Mouse (Mus musculus) intestine, postnatal 0 days (tissue): ENCODE results near the gene Dnajc6. TPM values are rescaled to one million over a fixed set of nuclear protein-coding genes. Genes with fewer than 3 reads are reported as not detected.

Experiments used
- ATAC-seq: fragments of 200-750 bp; cut with Nextera tagmentation; 2 replicates; pipeline ENCODE4 v1.8.0; 2017; ENCODE audit warnings: mild to moderate bottlenecking, moderate TSS enrichment, moderate library complexity
- H3K27ac ChIP-seq: fragments of 300-500 bp; sonication (generic); 2 replicates; pipeline ENCODE4 v1.5.1; 2014; ENCODE audit warnings: mild to moderate bottlenecking, low read depth, low read length, moderate library complexity
- H3K27me3 ChIP-seq: fragments of 300-500 bp; sonication (generic); replicated peaks from 2 replicates; pipeline ENCODE4 v1.6.1; 2014; ENCODE audit warnings: low read length, mixed read lengths; ENCODE audit not compliant: control insufficient read depth, insufficient read depth
- H3K36me3 ChIP-seq: fragments of 300-500 bp; sonication (generic); 2 replicates; pipeline ENCODE4 v1.6.1; 2014; ENCODE audit warnings: mild to moderate bottlenecking, moderate library complexity; ENCODE audit not compliant: control insufficient read depth, insufficient read depth
- H3K4me1 ChIP-seq: fragments of 300-500 bp; sonication (generic); replicated peaks from 2 replicates; pipeline ENCODE4 v1.6.1; 2014; ENCODE audit warnings: antibody characterized with exemption, low read length, mixed read lengths; ENCODE audit not compliant: control insufficient read depth, insufficient read depth
- H3K4me2 ChIP-seq: fragments of 300-500 bp; sonication (generic); replicated peaks from 2 replicates; pipeline ENCODE4 v1.6.1; 2014; ENCODE audit warnings: low read depth, mild to moderate bottlenecking, moderate library complexity
- H3K4me3 ChIP-seq: fragments of 300-500 bp; sonication (generic); 2 replicates; pipeline ENCODE4 v1.5.1; 2014; ENCODE audit warnings: low read depth, low read length
- H3K9ac ChIP-seq: fragments of 300-500 bp; sonication (generic); 2 replicates; pipeline ENCODE4 v1.6.1; 2014; ENCODE audit warnings: mild to moderate bottlenecking, low read depth, low read length
- H3K9me3 ChIP-seq: fragments of 300-500 bp; sonication (generic); 2 replicates; pipeline ENCODE4 v1.6.1; 2016; ENCODE audit warnings: mixed run types; ENCODE audit not compliant: control insufficient read depth
- CTCF ChIP-seq: sonication (generic); IDR thresholded peaks from 2 replicates; pipeline ENCODE4 v1.5.1; 2016; ENCODE audit warnings: low read depth, mild to moderate bottlenecking, control low read depth, antibody characterized with exemption, moderate library complexity
- WGBS: fragments of 180-500 bp; shearing (Covaris S2); extraction: QIAGEN DNeasy Blood & Tissue Kit; methylation state at CpG from one replicate; pipeline ENCODE4 v1.1.7; 2014; 5-methylcytosine and 5-hydroxymethylcytosine counted together
- polyA plus RNA-seq: library from polyadenylated mRNA; unstranded; fragments of >200 nt; fragmentation: Nextera tagmentation; extraction: Ambion mirVana; gene quantifications from 2 replicates; pipeline ENCODE4 v1.2.1, GENCODE M21; 2015

The Dnajc6 gene
- polyA plus RNA-seq, 1 experiment from 2014 or later, result 1.2 TPM

DNA sequence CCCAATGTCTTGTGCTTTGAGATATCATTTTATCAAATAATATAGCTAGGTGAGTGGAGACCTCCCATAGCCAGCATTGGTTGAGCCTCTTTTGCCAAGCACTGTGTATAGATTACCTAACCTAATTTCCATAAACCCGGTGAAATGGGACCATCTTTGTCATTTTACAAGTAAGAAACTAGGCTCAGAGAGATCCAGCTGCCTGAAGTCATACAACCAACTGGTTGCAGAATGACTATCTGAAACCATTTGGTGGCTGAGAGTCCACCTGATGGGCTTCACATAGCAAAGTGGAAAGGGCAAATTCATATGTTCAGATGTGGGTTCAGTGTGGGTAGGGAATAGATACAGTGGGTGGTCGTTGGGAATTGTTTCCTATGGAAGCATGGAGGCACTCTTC, 154.5 kb downstream of the Dnajc6 start:
- H3K27ac ChIP-seq, result no peak overlapping the region
- H3K9me3 ChIP-seq, result no peaks in the 10 kb centered on the region
- H3K4me2 ChIP-seq, result no peak overlapping the region
- no peak overlapping the region for H3K4me3 ChIP-seq
- no peak overlapping the region for H3K9ac ChIP-seq
- no peak for ATAC-seq
- peaks cover 4% of the 10 kb centered on the region for H3K36me3 ChIP-seq
- no peaks in the 10 kb centered on the region for H3K4me1 ChIP-seq
- H3K27me3 ChIP-seq, result no peaks in the 10 kb centered on the region
- TF ChIP-seq CTCF, result no peak
- WGBS, result 96% methylated on average over 2 of the region's 2 CpGs

DNA sequence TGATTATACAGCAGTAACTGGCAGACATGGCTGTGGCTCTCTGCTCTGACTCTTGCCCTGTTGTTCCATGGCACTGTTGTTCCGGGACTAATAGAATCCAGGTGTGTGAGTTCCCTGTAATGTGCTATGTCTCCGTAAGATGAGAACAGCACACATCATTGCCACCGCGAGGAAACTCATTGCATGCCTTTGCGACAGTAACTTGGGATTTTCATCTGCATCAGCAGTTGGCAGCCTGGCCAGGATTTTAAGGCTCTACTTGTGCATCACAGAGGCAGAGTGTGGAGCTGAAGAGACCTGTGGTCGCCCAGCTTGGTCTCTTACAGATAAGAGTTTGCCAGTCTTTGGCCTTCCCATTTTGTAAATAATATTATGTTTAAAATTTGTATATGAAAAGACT, 157.8 kb downstream of the Dnajc6 start:
- Histone ChIP-seq H3K9me3 (no peaks in the 10 kb centered on the region), H3K36me3 (peaks cover 29% of the 10 kb centered on the region), H3K4me3 (no peak overlapping the region), H3K4me1 (no peaks in the 10 kb centered on the region), H3K27ac (no peak overlapping the region), H3K27me3 (no peaks in the 10 kb centered on the region), H3K4me2 (no peak overlapping the region), H3K9ac (no peak overlapping the region)
- TF ChIP-seq CTCF, result no peak
- 84% methylated on average over 6 of the region's 6 CpGs for WGBS
- no peak for ATAC-seq

DNA sequence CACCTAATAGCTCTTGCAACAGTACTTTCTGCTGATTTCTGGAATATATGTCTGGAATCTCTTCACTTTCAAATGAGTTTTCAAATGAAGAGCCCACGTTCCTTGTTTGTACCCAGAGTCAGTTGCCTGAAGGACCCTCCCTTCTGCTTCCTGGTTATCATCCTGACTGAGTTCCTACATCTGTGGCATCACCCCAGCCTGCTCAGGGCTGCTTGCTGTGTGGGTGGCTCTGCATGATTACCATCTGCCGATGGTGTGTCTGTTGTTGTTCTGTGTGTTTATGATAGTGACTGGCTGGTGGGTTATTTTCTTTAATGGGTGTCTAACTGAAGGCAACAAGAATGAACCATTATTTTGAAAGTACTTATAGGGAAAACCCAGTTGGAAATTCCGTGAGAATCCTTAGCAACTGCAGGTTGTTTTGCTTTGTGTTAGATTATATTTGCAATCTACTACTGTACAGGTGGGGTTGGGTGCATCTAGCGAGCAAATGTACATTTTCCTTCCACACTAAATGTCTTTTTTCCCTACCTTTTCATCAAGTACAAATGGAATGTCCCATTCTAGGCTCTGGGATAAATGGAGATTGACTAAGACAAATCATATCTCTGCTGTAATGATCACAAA, 158.5 kb downstream of the Dnajc6 start:
- no peak for ATAC-seq
- H3K4me2 ChIP-seq, result no peak overlapping the region
- H3K27ac ChIP-seq, result no peak overlapping the region
- H3K4me1 ChIP-seq, result no peaks in the 10 kb centered on the region
- TF ChIP-seq CTCF, result no peak
- peaks cover 36% of the 10 kb centered on the region for H3K36me3 ChIP-seq
- H3K27me3 ChIP-seq, result no peaks in the 10 kb centered on the region
- H3K9ac ChIP-seq, result no peak overlapping the region
- WGBS, result 82% methylated on average over 4 of the region's 4 CpGs
- no peaks in the 10 kb centered on the region for H3K9me3 ChIP-seq
- no peak overlapping the region for H3K4me3 ChIP-seq

DNA sequence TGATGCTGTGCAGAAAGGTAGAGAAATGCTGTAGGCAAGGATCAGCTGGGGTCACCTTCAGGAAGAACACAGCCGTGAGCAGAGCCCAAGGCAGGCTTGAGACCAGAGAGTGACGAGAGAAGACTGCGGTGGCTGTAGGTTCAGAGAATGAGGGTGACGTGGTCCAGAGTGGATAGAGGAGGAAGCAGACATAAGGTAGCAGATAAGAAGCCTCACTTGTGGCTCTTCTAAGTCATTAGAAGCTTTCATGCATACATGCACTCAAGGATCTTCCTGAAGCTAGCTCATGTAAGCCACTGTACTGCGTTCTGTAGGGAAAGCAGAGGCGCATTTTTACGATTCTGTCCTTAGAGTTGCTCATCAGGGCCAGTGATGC, 159.0 kb downstream of the Dnajc6 start:
- no peak overlapping the region for H3K4me3 ChIP-seq
- H3K9me3 ChIP-seq, result no peaks in the 10 kb centered on the region
- no peak overlapping the region for H3K4me2 ChIP-seq
- H3K9ac ChIP-seq, result no peak overlapping the region
- no peaks in the 10 kb centered on the region for H3K27me3 ChIP-seq
- no peak overlapping the region for H3K27ac ChIP-seq
- no peak for TF ChIP-seq CTCF
- ATAC-seq, result no peak
- 89% methylated on average over 7 of the region's 7 CpGs for WGBS
- peaks cover 39% of the 10 kb centered on the region for H3K36me3 ChIP-seq
- no peaks in the 10 kb centered on the region for H3K4me1 ChIP-seq

DNA sequence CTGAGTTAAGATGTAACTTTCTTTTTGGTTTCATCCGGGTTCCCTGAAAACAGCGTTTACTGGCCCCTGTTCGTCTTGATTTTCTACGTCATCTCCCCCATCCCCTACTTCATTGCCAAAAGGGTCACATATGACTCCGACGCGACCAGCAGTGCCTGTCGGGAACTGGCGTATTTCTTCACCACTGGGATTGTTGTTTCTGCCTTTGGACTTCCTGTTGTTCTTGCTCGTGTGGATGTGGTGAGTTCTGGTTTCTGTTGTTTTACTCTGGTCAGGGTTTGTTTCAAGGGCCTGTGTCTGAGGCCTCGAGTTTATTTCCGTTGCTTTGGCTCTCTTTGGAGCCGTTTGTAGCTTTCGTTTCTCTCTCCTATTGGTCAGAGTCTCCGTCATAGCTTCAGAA, 159.6 kb downstream of the Dnajc6 start:
- Histone ChIP-seq H3K9ac (no peak overlapping the region), H3K4me2 (no peak overlapping the region), H3K36me3 (peaks cover 45% of the 10 kb centered on the region), H3K27me3 (no peaks in the 10 kb centered on the region), H3K9me3 (no peaks in the 10 kb centered on the region), H3K4me3 (no peak overlapping the region), H3K27ac (no peak overlapping the region), H3K4me1 (no peaks in the 10 kb centered on the region)
- WGBS, result 89% methylated on average over 15 of the region's 15 CpGs
- no peak for ATAC-seq
- no peak for TF ChIP-seq CTCF

DNA sequence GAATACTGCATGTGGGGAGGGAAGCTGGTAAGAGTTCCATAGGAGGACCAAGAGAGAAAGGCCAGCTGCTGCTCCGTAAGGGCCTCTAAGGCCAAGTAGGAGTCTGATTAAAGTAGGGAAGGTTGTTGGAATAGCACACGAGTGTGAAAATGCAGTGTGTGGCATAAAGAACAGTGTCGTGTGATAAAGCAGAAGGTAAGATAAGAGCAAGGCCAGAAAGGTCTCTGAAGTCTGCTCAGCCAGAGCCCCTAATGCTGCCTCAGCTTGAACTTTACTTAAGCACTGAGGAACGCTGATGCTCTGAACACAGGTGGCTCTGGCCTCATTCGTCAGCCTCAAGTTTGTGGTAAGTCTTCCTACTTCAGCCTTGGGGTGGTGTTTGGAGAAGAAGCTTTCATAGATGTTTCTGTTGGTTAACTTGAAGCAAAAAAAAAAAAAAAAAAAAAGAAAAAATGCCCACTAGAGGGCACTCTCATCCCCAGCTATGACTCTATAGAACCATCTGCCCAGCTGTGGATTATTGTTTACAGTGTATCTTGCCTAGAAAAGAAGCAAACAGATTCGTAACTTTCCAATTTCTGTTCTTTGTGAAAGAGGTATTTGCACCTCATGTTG, 160.6 kb downstream of the Dnajc6 start:
- ATAC-seq, result no peak
- no peaks in the 10 kb centered on the region for H3K27me3 ChIP-seq
- peaks cover 55% of the 10 kb centered on the region for H3K36me3 ChIP-seq
- H3K9ac ChIP-seq, result no peak overlapping the region
- no peaks in the 10 kb centered on the region for H3K4me1 ChIP-seq
- peak; percentile 76 for TF ChIP-seq CTCF
- 39% methylated on average over 6 of the region's 6 CpGs for WGBS
- no peak overlapping the region for H3K4me2 ChIP-seq
- H3K4me3 ChIP-seq, result no peak overlapping the region
- no peak overlapping the region for H3K27ac ChIP-seq
- no peaks in the 10 kb centered on the region for H3K9me3 ChIP-seq
